Mouse (Mus musculus): ENCODE results near the gene Grb10.

Grb10 gene

DNA sequence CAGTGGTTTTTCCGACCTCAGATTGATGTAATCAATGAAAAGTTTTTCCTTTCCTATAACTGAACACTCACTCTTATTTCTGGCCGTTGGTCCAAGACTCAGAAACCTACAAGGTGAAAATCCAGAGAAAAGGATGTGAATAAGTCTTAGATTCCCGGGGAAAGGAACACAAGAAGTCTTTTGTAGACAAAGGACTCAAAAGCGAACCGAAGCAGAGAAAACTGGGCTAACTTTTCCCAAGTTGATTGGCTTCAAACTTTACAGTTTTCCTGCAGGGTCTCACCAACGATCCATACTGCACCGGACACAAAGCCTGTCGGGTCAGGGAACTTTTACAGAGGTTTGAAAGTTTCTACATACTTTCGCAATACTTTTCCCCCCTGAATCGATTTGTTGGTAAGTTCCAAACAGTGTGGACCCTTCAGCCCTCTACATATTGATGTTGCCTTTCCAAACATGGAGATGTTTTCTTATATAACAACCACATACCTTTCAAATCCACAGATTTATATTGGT lies at the start of gene Grb10:
TSS of gene Grb10 (minus strand) at position 214 of the 516 bp plus-strand sequence.
- no peak for DNase-seq (ENCODE audit: low read depth, low spot score)

DNA sequence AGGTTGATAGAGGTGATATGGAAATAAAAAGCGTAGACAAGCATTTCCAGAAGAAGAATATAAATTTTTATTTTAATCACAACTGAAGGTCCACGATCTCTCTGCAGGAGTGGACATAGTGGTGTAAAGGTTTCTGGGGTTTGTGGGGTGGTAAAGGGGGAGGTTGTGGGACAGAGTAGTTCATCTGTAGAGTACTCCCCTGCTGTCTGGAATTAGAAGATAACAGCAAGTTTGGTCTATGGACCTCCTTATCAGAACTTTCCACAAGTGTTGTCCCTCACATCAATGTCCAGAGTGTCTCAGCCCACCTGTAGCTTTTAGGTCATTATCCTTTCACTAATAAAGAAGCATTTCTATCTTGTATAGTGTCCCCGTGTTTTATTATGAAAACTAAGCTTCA lies 43.2 kb upstream of the Grb10 start:
- DNase-seq (ENCODE audit: low read depth, low spot score): no peak

DNA sequence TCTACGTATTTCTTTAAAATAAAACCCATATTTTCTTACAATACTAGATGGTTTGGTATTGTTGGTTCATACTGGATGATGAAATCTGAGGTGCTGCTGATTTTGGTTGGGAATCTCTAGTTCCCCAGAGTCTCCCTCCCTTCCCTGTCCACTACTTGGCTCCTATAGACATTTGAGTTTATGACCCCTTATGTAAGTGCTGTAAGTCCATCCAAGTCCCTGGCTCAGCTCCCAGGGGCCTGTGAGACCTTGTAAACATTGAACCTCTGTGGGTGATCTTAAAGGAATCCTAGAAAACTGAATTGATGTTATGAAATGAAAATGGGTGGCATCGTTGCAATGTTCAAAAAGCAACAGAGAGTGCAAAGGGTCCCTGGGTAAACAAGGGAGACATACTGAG lies 40.7 kb upstream of the Grb10 start:
- DNase-seq (ENCODE audit: low read depth, low spot score): no peak

DNA sequence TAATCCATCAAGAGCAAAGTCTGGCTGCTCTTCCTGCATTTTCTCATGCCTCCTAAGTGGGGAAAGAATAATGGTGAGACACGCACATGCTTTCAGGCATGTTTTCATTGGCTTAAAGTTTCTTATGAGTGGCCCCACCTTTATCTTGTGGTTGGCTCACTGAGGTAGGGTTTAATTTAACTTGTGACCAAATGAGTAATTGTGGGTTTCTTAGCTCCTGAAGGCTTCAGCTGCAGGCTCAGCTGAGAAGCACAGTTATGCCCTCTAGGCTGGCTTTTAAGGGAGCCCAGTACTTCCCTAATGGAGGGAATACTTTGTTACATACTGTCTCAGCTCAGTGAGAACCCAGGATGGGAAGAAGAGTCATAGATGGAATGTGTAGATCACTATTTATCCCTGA lies 37.0 kb upstream of the Grb10 start:
- DNase-seq (ENCODE audit: low read depth, low spot score): no peak

DNA sequence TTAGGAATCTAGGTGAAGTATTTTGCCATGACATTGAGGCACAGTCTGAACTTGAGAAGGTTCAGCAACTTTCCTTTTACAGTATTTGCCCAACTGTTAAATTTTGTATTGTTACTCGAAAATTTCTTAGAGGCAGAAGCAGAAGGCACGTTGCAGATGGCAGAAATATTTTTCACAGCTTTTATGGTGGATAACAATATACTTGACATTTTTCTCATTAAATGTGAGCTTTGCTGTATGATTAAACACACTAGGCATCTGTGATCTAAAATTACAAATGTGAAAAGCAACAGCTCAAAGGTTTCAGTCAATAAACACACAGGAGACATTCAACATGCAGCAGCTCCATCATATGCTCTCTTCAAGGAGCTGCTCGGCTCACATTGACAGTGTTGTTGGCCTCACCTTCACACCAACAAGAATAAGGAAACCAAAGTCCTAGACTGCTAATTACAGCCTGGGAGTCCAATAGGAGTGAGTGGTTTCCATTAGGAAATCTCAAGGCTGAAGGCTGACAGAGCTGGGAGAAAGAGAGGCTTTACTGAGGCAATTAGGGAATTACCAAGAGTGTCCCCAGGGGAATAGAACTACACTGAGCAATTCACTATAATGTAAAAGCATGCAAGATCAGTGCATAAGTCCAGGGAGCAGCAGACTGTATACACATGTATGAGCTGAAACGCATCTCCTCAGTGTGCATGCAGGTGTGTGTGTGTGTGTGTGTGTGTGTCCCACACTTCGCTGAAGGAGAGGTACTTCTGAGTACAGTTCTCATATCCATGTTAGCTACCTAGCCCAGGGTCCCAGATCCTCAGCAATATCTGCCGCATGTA lies 35.1 kb upstream of the Grb10 start:
- DNase-seq (ENCODE audit: low read depth, low spot score): no peak

DNA sequence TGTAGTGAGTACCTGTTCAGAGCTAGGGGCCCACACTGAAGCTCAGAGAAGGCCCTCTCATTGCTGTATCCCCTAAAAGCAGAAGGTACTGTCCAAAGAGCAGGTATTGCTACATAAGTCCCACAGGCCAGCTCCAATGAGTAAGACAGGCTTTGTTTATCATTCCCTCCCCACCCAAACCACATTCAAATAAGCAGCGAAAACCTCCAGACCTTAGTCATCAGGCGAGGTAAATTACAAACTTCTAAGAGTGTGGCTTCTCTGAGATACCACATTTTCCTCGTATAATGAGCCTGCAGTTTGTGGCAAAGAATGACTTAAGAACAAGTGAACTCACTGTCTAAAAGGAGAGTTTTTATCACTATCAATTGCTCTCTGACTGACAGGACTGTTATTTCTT lies 33.8 kb upstream of the Grb10 start:
- no peak for DNase-seq (ENCODE audit: low read depth, low spot score)

DNA sequence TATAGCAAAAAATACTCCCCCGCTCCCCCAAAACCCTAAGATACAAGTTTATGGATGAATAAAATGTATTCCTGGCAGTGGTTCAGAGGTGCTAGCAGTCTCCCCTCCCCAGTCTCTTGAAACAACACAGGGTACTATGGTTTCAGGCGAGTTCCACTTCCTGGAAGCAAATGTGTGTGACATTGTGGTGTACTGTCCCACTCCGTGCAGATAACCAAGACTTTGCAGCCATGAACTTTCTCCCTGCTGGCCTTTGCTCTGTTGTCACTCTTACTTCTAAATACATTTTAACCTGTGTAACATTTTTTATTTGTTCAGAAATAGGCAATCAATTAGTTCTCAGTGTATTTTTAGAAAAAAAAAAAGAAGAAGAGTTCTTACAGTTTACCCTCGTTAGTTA lies 20.5 kb upstream of the Grb10 start:
- no peak for DNase-seq (ENCODE audit: low read depth, low spot score)

DNA sequence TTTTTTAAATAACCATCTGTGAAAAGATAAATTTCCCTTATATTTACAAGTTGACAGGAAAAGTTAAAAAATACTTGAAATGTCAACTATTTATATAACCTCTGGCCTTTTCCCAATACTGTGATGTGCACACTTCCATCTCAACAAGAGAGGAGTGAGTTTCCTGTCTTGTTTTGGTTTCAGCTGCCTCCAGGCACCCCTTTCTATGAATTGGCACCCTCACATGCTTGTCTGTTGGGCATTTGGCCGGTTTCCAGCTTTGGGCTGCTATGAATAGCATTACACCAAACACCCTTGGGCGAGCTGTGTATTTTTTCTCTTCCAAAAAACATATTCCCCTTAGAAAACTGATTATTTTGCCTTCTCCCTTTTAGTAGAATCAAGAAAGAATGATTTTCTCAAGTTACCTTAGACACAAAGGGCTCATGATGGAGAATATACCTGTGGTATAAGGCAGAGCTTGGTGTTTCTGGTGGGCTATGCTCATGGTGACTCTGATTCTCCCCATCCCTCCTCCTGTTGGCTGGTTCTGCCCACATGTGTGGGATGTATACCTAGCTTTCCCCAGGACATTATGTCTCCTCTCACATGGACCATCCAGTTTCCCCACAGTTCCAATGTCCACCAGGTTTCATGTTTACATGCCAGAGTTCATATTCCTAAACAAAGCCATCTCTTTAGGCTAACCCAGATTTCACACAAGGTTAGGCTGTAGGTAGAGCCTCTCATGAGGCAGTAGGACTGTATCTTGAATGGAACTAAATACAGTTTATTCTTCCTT lies 10.3 kb upstream of the Grb10 start:
- no peak for DNase-seq (ENCODE audit: low read depth, low spot score)

DNA sequence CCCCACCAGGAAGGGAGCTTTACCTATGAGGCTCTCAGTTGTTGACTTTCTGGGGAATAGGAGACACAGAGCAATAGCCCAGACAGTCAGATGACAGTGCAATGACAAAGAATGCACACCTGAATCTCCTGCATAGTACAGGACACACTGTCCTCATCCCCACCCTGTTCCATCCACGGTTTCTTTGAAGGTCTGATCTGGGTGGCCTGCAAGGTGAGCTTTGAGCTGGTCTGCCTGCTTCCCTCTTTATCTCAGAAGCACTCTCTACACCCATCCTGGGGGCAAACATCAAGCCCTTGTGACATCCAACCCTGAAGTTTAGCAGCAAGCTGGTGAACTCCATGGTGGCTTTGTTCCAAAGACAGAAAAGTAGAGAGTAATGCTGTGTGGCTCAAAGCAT lies 9.7 kb upstream of the Grb10 start:
- no peak for DNase-seq (ENCODE audit: low read depth, low spot score)

DNA sequence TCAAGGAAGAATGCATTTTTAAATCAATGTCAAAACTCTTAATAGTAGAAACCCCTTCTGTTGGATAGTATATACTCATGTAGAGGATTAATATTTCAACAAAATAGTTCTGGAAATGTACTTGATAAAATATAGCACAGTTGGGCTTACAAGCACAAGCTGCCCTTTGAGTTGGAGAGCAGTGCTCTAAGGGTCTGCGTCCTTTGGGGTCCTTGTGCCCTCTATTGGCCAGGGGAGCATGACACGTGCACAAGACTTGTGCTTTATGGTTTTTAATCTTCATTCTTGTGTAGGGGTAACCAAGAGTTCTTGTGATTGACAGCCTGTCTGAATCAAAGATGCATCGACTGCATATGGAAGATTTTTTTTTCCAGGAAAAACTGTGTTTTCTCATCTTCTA lies 5.8 kb upstream of the Grb10 start:
- no peak for DNase-seq (ENCODE audit: low read depth, low spot score)

DNA sequence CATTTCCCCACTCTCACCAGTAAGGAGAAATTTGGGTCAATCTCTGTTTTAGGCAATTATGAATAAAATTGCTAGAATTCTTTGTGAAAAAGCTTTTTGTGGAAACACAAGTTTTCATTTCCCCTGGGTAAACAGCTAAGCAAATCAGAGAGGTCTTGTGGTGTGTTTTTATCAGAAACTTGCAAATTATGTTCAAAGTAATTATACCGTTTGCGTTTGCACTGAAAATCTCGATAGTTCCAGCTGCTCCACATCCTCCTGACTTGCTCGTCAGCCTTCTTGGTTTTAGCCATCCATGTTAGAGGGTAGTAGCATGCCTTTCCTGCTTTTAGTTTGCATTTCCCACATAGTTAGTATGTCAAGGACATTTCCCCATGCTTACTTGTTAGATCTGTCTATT lies 3.3 kb upstream of the Grb10 start:
- DNase-seq (ENCODE audit: low read depth, low spot score): no peak

DNA sequence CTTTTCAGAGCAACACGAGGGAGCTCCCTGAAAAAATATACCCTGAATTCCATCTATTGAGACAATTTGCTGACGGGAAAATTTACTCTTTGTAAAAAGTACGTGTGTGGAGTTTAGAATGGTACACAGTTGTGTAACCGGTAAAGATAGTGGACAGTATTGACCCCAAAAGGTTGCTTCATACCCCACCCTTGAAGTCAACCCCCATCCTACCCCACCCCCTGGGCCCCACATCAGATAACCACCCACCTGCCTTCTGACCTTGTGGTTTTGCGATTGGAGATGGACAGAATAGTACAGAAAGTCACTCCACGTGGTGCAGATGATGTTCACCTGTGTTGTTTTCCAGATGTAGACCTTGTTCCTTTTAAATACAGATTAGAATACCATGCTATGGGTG lies 2.9 kb upstream of the Grb10 start:
- no peak for DNase-seq (ENCODE audit: low read depth, low spot score)

DNA sequence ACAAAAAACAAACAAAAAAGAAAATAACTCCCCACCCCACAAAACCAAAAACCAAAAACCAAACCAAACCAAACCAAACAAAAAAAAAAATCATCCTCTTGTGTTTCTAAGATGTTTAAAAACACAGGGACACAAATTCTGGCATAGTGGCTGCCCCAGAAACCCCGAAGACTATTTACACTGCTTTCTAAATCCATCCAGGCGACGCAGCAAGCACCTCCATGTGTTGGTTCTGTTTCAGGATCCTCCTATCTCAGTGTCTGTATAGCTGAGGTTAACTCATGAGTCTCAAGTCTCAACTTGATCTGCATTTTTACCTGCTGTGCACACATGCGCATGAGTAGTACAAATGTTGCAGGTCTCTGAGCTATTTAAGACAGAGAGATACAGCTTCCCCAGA lies 1.9 kb upstream of the Grb10 start:
- DNase-seq (ENCODE audit: low read depth, low spot score): no peak

DNA sequence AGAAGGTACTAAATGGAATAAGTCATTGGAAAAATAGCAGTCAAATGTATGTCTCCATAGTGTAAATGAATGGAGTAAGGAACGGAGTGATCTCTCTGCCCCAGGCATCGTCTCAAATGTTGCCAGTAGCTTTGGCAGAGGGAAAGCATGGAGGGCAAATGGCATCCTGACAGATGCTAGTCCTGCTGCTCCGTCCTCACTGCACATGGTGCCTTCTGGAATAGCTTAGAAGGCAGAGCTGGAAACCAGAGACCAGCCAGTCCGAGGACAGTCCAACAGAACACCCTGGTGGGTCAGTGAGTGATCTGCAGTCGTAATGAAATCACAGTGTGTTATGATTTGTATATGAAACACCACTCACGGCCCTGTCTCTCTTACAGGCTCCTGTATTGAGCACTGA lies 1.3 kb upstream of the Grb10 start:
- no peak for DNase-seq (ENCODE audit: low read depth, low spot score)

DNA sequence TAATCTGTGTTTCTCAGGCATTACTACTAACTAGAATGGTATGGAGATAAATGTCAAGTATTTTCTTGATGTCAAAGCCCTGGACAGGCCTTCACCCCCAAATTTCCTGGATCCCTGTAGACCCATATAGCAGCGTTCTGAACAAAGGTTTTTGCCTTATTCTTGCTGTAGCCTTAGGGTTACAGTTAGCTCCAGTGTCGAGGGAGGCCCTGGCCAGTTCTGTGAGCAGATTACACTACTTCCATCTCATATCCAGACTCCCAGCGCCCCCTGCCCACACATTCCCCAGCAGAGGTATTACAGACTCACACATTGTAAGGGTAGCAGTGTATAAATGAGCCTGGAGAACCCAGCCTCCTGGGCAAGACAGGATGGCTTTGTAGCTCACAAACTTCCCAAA lies 615 bp upstream of the Grb10 start:
- DNase-seq (ENCODE audit: low read depth, low spot score): no peak

DNA sequence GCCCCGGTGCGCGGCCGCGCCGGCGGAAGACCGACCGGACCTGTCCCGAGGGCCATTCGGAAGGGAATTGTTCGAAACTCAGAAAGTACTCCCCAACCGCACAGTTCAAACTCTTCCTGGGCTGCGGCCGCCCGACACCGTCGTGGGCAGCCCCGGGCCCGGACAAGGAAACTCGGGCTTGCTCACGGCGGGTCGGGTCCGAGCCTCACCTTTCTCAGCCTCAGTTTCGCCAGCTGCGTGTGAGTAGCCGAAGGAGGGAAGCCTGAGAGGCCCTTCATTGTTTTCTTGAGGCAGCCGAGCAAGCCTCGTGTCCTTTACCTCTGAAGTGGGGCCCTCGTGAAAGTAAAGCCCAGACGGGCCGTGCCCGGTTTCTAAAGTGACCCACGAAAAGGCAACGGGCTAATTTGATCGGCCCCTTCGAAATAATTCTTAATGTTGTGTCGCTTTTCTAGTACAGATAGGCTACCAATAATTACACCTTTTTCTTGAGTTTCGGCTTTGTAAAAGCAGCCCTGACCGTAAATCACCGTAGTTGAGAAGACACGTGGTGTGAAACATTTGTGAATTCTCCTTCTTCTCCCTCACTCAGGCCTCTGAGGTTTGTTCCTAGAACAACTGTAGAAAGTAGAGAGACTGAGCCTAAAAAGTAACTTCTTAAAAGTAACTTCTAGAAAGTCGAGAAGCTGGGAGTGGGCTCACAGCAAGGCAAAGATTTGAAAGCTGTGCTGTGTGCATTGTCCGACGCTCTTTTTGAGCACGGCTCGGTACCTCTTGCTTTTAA lies 604 bp downstream of the Grb10 start:
- DNase-seq (ENCODE audit: low read depth, low spot score): peak; percentile 21

DNA sequence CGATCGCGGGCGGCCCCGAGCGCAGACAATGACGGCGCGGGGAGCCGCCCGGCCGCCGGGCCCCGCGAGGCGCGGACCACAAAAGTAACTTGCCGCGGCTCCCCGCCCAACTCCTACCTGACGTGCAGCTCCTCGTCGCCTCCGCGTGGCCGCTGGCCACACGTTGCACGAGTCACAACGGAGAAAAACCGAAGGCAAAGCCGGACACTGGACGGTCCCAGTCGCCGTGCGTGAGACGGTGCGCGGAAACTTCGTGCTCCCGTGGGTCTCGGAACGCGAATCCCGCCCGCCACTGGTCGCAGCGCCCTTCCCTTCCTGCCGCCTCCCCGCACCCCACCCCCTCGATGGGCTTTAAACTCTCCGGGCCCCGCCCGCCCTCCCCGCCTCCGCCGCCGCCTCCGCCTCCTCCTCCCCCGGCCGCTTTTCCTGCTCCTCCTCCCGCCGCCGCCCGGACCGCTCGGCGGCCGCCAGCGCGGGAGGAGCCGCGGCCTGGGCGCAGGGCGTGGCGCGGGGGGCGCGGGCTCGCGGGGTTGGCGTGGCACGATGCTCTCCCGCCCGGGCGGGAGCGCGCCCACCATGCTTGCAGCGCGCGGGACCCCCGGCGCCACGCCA lies 1.3 kb downstream of the Grb10 start:
- DNase-seq (ENCODE audit: low read depth, low spot score): peak; percentile 23

DNA sequence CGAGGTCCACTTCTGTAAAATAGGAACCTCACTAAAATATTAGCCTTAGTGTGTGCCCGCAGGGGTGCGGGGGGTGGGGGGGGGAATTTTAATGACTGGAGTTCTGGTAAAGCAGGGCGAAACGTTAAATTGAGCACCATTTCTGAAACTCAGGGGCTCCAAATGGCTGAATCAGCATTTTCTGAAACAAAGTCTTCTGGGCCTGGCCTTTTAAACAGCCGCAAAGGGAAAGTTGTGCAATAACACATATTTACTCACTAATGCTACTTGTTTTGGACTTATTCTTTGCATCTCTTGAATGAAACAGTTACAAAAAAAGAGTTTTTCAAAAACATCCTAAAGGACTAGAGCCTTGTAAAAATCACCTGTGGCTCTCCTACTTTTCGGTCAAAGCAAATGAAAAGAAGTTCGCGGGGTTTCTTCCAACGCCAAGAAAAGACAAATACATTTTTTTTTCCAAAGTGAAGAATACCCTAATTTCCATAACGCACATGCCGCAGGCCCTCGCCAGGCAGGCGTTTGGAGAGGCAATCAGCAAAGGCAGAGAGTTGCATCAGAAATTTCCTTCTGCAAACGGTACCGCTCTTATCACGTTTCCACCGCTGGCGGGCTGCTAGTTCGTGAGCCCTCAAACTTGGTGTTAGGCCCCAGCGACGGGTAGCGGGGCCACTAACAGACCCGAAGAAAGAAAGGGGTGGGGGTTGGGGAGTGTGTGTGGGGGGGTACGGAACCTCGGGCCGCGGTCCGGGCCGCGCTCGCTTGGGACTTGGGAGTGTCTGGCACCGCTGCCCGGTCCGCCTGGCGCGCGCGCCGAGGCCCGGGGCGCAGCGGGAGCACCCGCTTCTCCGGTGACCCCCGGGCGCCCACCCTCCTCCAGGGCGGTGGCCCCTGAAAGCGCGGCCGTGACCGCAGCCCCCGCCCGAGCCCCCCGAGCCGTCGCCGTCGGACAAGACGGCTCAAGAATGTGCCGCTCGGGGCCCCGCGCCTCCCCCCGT lies 2.3 kb downstream of the Grb10 start:
- peak; percentile 36 for DNase-seq (ENCODE audit: low read depth, low spot score)

DNA sequence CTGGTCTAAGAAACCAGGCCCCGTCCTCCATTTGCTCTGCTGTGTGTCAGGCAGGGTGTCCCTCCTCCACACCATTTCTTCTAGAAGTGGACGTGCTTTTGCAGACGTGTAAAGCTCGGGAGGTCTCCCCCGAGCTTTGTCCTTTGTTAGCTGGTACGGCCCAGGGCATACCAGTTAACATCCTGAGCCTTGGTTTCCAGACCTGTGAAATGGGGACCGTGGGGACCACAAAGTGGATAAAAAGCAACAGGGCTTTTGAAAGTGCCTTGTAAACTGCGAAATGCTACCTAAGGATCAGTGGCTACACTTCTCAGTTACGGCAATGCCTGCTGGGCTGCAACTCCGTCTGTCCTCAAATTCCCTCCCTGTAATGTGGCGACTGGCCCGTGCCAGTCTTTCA lies 3.2 kb downstream of the Grb10 start:
- peak; percentile 16 for DNase-seq (ENCODE audit: low read depth, low spot score)

DNA sequence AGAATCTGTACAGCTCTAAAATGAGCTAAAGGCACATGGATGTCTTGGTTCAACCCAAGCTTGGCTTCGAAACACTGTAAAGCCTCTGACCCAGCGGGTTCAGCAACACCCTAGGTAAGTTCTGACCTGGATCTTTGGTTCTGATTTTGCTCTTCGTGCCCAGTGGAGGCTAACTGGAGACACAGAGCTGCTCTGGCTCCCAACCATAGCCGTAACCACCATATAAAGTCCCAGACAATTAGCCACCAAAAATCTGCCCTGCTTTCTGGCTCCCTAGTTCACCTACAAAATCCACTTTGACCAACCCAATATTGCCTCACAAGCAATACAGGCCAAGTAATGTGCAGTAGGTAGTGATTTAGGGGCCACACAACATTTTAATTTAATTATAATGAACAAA lies 3.7 kb downstream of the Grb10 start:
- no peak for DNase-seq (ENCODE audit: low read depth, low spot score)

All from ES-CJ7 (cell line).